21 mouse cellular contexts compared by ENCODE assay signal in the genomic region with DNA sequence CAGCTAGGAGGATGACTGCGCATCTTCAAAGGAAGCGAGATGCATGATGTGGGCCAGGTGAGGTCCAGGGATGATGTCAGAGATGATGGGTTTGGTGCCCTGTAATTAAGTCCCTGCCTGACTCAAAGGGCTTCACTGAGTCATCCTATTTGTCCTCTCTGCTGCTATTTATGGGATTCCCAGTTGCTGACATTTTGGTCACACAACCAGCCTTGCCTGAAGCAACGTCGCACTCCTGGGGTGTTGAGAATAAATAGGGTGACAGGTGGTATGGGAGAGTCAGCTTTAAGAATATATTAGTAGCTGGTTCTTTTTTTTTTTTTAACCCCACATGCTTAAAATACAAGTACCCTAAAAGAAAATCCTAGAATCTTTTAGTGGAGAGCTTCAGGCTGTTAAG.
"Had no signal": no experiment of that assay in that cellular context is flagged by ENCODE, and none has a peak within 500 bp of the region (broad histone marks: within the 10 kb centered on the region; RNA-seq: fewer than 3 reads in every experiment).

No protein-coding gene starts in this region.

- H3K27ac ChIP-seq: kidney, postnatal 0 days; layer of hippocampus, adult 2 months; limb, embryonic 12.5 days; limb, embryonic 15.5 days; midbrain, embryonic 10.5 days; midbrain, embryonic 13.5 days; neural tube, embryonic 12.5 days; neural tube, embryonic 15.5 days; stomach, embryonic 15.5 days had no signal

- H3K9ac ChIP-seq: limb, embryonic 12.5 days; limb, embryonic 15.5 days; midbrain, embryonic 13.5 days; neural tube, embryonic 12.5 days; neural tube, embryonic 15.5 days; stomach, embryonic 15.5 days had no signal

- H3K4me2 ChIP-seq: limb, embryonic 12.5 days; limb, embryonic 15.5 days; midbrain, embryonic 13.5 days; neural tube, embryonic 12.5 days; neural tube, embryonic 15.5 days; stomach, embryonic 15.5 days had no signal

- H3K36me3 ChIP-seq: limb, embryonic 12.5 days; limb, embryonic 15.5 days; midbrain, embryonic 10.5 days; midbrain, embryonic 13.5 days; neural tube, embryonic 12.5 days; neural tube, embryonic 15.5 days; stomach, embryonic 15.5 days had no signal

- H3K4me1 ChIP-seq: midbrain, embryonic 13.5 days; neural tube, embryonic 12.5 days; neural tube, embryonic 15.5 days had no signal

- ATAC-seq: intestine, postnatal 0 days; midbrain, embryonic 13.5 days; midbrain, embryonic 16.5 days had no signal

- H3K27me3 ChIP-seq: limb, embryonic 12.5 days; limb, embryonic 15.5 days; midbrain, embryonic 13.5 days; neural tube, embryonic 12.5 days; neural tube, embryonic 15.5 days; stomach, embryonic 15.5 days had no signal

- H3K4me3 ChIP-seq: layer of hippocampus, adult 2 months; limb, embryonic 12.5 days; limb, embryonic 15.5 days; midbrain, embryonic 10.5 days; midbrain, embryonic 13.5 days; neural tube, embryonic 12.5 days; neural tube, embryonic 15.5 days; stomach, embryonic 15.5 days had no signal

- DNase-seq: kidney, adult 2 months; kidney, postnatal 25 days; layer of hippocampus, adult 9-11 months; lung, adult 2 months; lung, postnatal 14 days; lung, postnatal 4 days; retina, postnatal 1 day; right cerebral cortex, postnatal 25 days; spleen, adult 18-20 months; thymus, postnatal 36 days had no signal

- H3K9me3 ChIP-seq: limb, embryonic 12.5 days; limb, embryonic 15.5 days; midbrain, embryonic 10.5 days; midbrain, embryonic 13.5 days; neural tube, embryonic 12.5 days; neural tube, embryonic 15.5 days; stomach, embryonic 15.5 days had no signal
